Comparison of ENCODE assay signal across 9 mouse cellular contexts in the genomic region with DNA sequence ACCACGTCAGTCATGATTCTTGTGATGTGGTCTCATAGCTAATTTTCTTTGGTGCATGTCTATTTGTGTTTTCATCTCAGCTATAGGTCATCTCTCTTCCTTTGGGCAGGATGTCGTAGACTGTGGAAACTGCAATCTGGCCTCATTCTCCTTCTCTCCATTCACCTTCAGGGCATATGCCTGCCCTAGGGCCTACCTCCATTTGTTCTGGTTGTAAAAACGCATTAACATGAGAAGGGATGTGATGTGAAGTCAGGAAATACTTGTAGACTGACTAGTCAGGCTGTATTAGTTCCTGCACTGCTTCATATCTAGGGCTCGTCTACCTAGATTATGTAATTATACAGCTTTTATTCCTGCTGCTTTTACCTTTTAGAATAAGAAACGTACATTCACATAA.
"Had no signal": no experiment of that assay in that cellular context is flagged by ENCODE, and none has a peak within 500 bp of the region (broad histone marks: within the 10 kb centered on the region; RNA-seq: fewer than 3 reads in every experiment).

No protein-coding gene starts in this region.

- DNase-seq: gastrocnemius, postnatal 25 days; heart, adult 18-20 months; heart, postnatal 10 days; heart, postnatal 4 days; kidney, adult 11 months; kidney, adult 2 months; kidney, adult 9 months; kidney, postnatal 14 days; kidney, postnatal 36 days had no signal
